Comparison of ENCODE assay signal across 7 mouse cellular contexts in the genomic region with DNA sequence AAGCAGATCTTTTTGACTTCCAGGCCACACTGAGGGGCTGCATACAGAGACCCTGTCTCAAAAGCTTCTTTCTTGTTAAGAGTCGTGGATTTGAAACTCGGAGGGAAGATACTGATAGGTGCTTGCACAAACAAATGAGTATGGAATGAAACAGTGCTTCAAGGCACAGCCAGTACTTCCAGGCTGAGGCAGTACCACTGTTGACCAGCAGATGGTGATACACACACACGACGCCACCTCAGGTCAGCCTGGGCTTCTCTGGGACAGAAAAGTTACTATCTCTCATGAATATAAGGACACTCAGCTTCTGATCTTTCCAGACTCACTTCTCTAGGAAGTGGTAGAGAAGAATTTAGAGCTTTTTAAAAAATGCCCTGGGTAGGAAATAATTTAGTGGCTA. TPM values are rescaled to one million over a fixed set of nuclear protein-coding genes. Genes with fewer than 3 reads are reported as not detected.
DNase-seq lines count a peak whose midpoint lies in the region; ATAC-seq and TF ChIP-seq lines count a peak whose summit lies in the region.

No protein-coding gene starts in this region.

- peak; percentile 90; the same call in 1 of the 2 replicates for TF ChIP-seq CTCF in spleen, adult 2 months (IDR thresholded peaks at IDR 0.05; ENCODE audit: extremely low read depth, insufficient read depth, insufficient read length, insufficient replicate concordance)

- H3K4me3 ChIP-seq in embryonic facial prominence, embryonic 11.5 days (ENCODE audit: low read depth, low read length): no peak overlapping the region
- no peak overlapping the region for H3K4me3 ChIP-seq in spleen, adult 2 months (ENCODE audit: extremely low read depth, insufficient read depth, insufficient read length)

- no peak overlapping the region for H3K27ac ChIP-seq in embryonic facial prominence, embryonic 11.5 days (replicated peaks; ENCODE audit: low read depth, low read length)
- no peak overlapping the region for H3K27ac ChIP-seq in spleen, adult 2 months (ENCODE audit: insufficient read depth, low read length)

- no peak overlapping the region for H3K4me2 ChIP-seq in embryonic facial prominence, embryonic 11.5 days (ENCODE audit: low read depth, low read length)

- no peak for TF ChIP-seq POLR2A in spleen, adult 2 months (IDR thresholded peaks at IDR 0.05; ENCODE audit: low read depth, low read length)

- no peak overlapping the region for H3K9ac ChIP-seq in embryonic facial prominence, embryonic 11.5 days (replicated peaks; ENCODE audit: low read length)

- H3K36me3 ChIP-seq in embryonic facial prominence, embryonic 11.5 days (replicated peaks; ENCODE audit: control insufficient read depth, insufficient read depth, low read depth, low read length): peaks cover 6% of the 10 kb centered on the region
- H3K36me3 ChIP-seq in spleen, adult 2 months (ENCODE audit: control insufficient read depth, insufficient read depth, low read length): peaks cover 21% of the 10 kb centered on the region

- WGBS in embryonic facial prominence, embryonic 11.5 days: 21% methylated on average over 4 of the region's 4 CpGs
- 19% methylated on average over 4 of the region's 4 CpGs for whole genome bisulfite sequencing in spleen, adult 2 months

- H3K27me3 ChIP-seq in embryonic facial prominence, embryonic 11.5 days (ENCODE audit: control insufficient read depth, insufficient read depth, low read length): no peaks in the 10 kb centered on the region
- no peaks in the 10 kb centered on the region for H3K27me3 ChIP-seq in spleen, adult 2 months (ENCODE audit: control insufficient read depth, insufficient read depth, low read length)

- DNase-seq in MEL-GATA-1-ER (ENCODE audit: extremely low read depth, low read depth): peak; percentile 59
- peak; percentile 80 to 81 for DNase-seq in adrenal gland, postnatal 36 days
- peak; percentile 81 for DNase-seq in embryonic facial prominence, embryonic 11.5 days (ENCODE audit: low spot score)
- DNase-seq in heart, postnatal 10 days: peak; percentile 84 to 90
- DNase-seq in layer of hippocampus, postnatal 25 days (ENCODE audit: extremely low spot score in 1 of 2, low spot score in 1 of 2): peak; percentile 65 to 91
- DNase-seq in lung, postnatal 4 days: peak; percentile 57 to 84
- peak; percentile 39 to 64 for DNase-seq in spleen, adult 2 months (ENCODE audit: low read depth in 1 of 2, low spot score in 2 of 2)

- H3K9me3 ChIP-seq in embryonic facial prominence, embryonic 11.5 days (replicated peaks; ENCODE audit: control insufficient read depth, low read length): no peaks in the 10 kb centered on the region

- ATAC-seq in embryonic facial prominence, embryonic 11.5 days (replicated peaks; ENCODE audit: insufficient number of reproducible peaks, low FRiP score, low TSS enrichment, low read depth): no peak

- no peaks in the 10 kb centered on the region for H3K4me1 ChIP-seq in embryonic facial prominence, embryonic 11.5 days (ENCODE audit: control insufficient read depth, insufficient read depth, low read length)
- no peaks in the 10 kb centered on the region for H3K4me1 ChIP-seq in spleen, adult 2 months (ENCODE audit: control insufficient read depth, insufficient read depth, insufficient read length)

- intact Hi-C loops in heart, postnatal 10 days (cut with DNase I): loop anchor here (1.0 to 10.0 kb wide), 3 partner anchors 102 to 198 kb away; no protein-coding TSS in a partner anchor

RNA-seq across cellular contexts. Expression of a gene that starts 55.6 kb away (rescaled TPM):
- 1 to 10 TPM; 8.8 to 9.7 TPM for total RNA-seq in adrenal gland, postnatal 36 days (2021)
- polyA plus RNA-seq in embryonic facial prominence, embryonic 11.5 days (2014; fragmentation: Nextera tagmentation; extraction: Ambion mirVana): 3.0 and 4.4 TPM in 2 replicates
- 10 to 100 TPM; 11.3 to 14.4 TPM for total RNA-seq in heart, postnatal 10 days (2021)
- 1 to 10 TPM; 1.4 to 2.3 TPM for total RNA-seq in layer of hippocampus, postnatal 25 days (2021)
- polyA plus RNA-seq in spleen, adult 2 months (2012; rRNA removed): 11.4 and 17.3 TPM in 2 replicates
